Mouse (Mus musculus) kidney, postnatal 0 days (tissue): ENCODE results near the gene Ggact. TPM values are rescaled to one million over a fixed set of nuclear protein-coding genes. Genes with fewer than 3 reads are reported as not detected.
A peak's percentile ranks its signal among the peaks of the same experiment; 100 is the strongest.

Source experiments
- ATAC-seq: fragments of 200-750 bp; cut with Nextera tagmentation; replicated peaks from 2 replicates; pipeline ENCODE4 v1.8.0; 2017; ENCODE audit warnings: low read depth, moderate number of reproducible peaks, moderate TSS enrichment, moderate library complexity; ENCODE audit not compliant: low FRiP score
- DNase-seq: peaks from one replicate; pipeline ENCODE4 v3.0.0-alpha.2; 2016; ENCODE audit warnings: low spot score
- H3K27ac ChIP-seq: fragments of 300-500 bp; sonication (generic); 2 replicates; pipeline ENCODE4 v1.5.1; 2014; ENCODE audit warnings: mild to moderate bottlenecking
- H3K27me3 ChIP-seq: fragments of 300-500 bp; sonication (generic); 2 replicates; pipeline ENCODE4 v1.6.1; 2014; ENCODE audit warnings: low read length, mixed read lengths; ENCODE audit not compliant: insufficient read depth
- H3K36me3 ChIP-seq: fragments of 300-500 bp; sonication (generic); 2 replicates; pipeline ENCODE4 v1.6.1; 2014; ENCODE audit warnings: low read length, mixed read lengths; ENCODE audit not compliant: insufficient read depth
- H3K4me1 ChIP-seq: fragments of 300-500 bp; sonication (generic); replicated peaks from 2 replicates; pipeline ENCODE4 v1.6.1; 2014; ENCODE audit warnings: antibody characterized with exemption, low read length, mixed read lengths; ENCODE audit not compliant: insufficient read depth
- H3K4me2 ChIP-seq: fragments of 300-500 bp; sonication (generic); 2 replicates; pipeline ENCODE4 v1.6.1; 2014; ENCODE audit warnings: mild to moderate bottlenecking, low read length, moderate library complexity, mixed read lengths
- H3K4me3 ChIP-seq: fragments of 300-500 bp; sonication (generic); replicated peaks from 2 replicates; pipeline ENCODE4 v1.5.1; 2014; ENCODE audit warnings: low read depth, low read length
- H3K9ac ChIP-seq: fragments of 300-500 bp; sonication (generic); 2 replicates; pipeline ENCODE4 v1.6.1; 2014; ENCODE audit warnings: low read depth, low read length
- H3K9me3 ChIP-seq: fragments of 300-500 bp; sonication (generic); replicated peaks from 2 replicates; pipeline ENCODE4 v1.6.1; 2016; ENCODE audit warnings: low read length, inconsistent platforms, mixed read lengths
- CTCF ChIP-seq: IDR thresholded peaks from 2 replicates; pipeline ENCODE4 v1.5.1; 2016; ENCODE audit warnings: antibody characterized with exemption, low read depth, mild to moderate bottlenecking, moderate library complexity
- WGBS: fragments of 180-500 bp; shearing (Covaris S2); extraction: QIAGEN DNeasy Blood & Tissue Kit; methylation state at CpG from one replicate; pipeline ENCODE4 v1.1.7; 2014; 5-methylcytosine and 5-hydroxymethylcytosine counted together
- polyA plus RNA-seq: library from polyadenylated mRNA; unstranded; fragments of >200 nt; fragmentation: Nextera tagmentation; extraction: Ambion mirVana; gene quantifications from 2 replicates; pipeline ENCODE4 v1.2.1, GENCODE M21; 2015

The Ggact gene
- polyA plus RNA-seq, 1 experiment from 2014 or later: 41.1 TPM

- no peak overlapping the region for H3K4me2 ChIP-seq
- peak; percentile 44 for DNase-seq
- no peaks in the 10 kb centered on the region for H3K27me3 ChIP-seq
- ATAC-seq: peak; percentile 85
- H3K27ac ChIP-seq: peak overlapping the region; percentile 73; the same call in 1 of the 2 replicates
- no peak overlapping the region for H3K9ac ChIP-seq
- no peak overlapping the region for H3K4me3 ChIP-seq
- H3K9me3 ChIP-seq: no peaks in the 10 kb centered on the region
- TF ChIP-seq CTCF: peak; percentile 59
- no peaks in the 10 kb centered on the region for H3K36me3 ChIP-seq
- 48% methylated on average over 4 of the region's 4 CpGs for WGBS
- 0 out of 2 replicates have a peak, but pooled peaks cover 6% of the 10 kb centered on the region for H3K4me1 ChIP-seq
Measured at GRCm38 (mm10) chr14:122902884-122903283, 10.7 kb downstream of the Ggact start.

GRCm38 (mm10) chr14:122902136-122902535 lies 11.4 kb downstream of the Ggact start:
- 0 out of 2 replicates have a peak, but pooled peaks cover 6% of the 10 kb centered on the region for H3K4me1 ChIP-seq
- DNase-seq (peak; percentile 40), ATAC-seq (peak; percentile 91)
- H3K27me3 ChIP-seq: no peaks in the 10 kb centered on the region
- TF ChIP-seq CTCF: no peak
- no peaks in the 10 kb centered on the region for H3K36me3 ChIP-seq
- H3K27ac ChIP-seq: peak overlapping the region; percentile 73
- H3K4me3 ChIP-seq: no peak overlapping the region
- no peak overlapping the region for H3K4me2 ChIP-seq
- WGBS: 38% methylated on average over 2 of the region's 2 CpGs
- H3K9me3 ChIP-seq: no peaks in the 10 kb centered on the region
- no peak overlapping the region for H3K9ac ChIP-seq

GRCm38 (mm10) chr14:122901715-122902114 lies 11.8 kb downstream of the Ggact start:
- no peaks in the 10 kb centered on the region for H3K36me3 ChIP-seq
- no peak overlapping the region for H3K4me2 ChIP-seq
- no peaks in the 10 kb centered on the region for H3K27me3 ChIP-seq
- DNase-seq (no peak), ATAC-seq (0 out of 2 replicates have a peak, but pooled peaks have one; percentile 12)
- H3K9me3 ChIP-seq: no peaks in the 10 kb centered on the region
- H3K9ac ChIP-seq: no peak overlapping the region
- TF ChIP-seq CTCF: no peak
- H3K4me1 ChIP-seq: 0 out of 2 replicates have a peak, but pooled peaks cover 6% of the 10 kb centered on the region
- peak overlapping the region; percentile 73 for H3K27ac ChIP-seq
- WGBS: 62% methylated on average over 2 of the region's 2 CpGs
- H3K4me3 ChIP-seq: no peak overlapping the region

GRCm38 (mm10) chr14:122901177-122901576 lies 12.4 kb downstream of the Ggact start:
- Histone ChIP-seq H3K4me3 (no peak overlapping the region), H3K36me3 (no peaks in the 10 kb centered on the region), H3K27ac (no peak overlapping the region), H3K27me3 (no peaks in the 10 kb centered on the region), H3K9me3 (no peaks in the 10 kb centered on the region), H3K9ac (no peak overlapping the region), H3K4me1 (0 out of 2 replicates have a peak, but pooled peaks cover 6% of the 10 kb centered on the region), H3K4me2 (no peak overlapping the region)
- 82% methylated on average over 3 of the region's 3 CpGs for WGBS
- no peak for DNase-seq
- TF ChIP-seq CTCF: peak; percentile 47
- no peak for ATAC-seq

- H3K4me3 ChIP-seq: no peak overlapping the region
- no peaks in the 10 kb centered on the region for H3K27me3 ChIP-seq
- no peaks in the 10 kb centered on the region for H3K36me3 ChIP-seq
- no peak for DNase-seq
- H3K4me2 ChIP-seq: no peak overlapping the region
- H3K9ac ChIP-seq: no peak overlapping the region
- H3K9me3 ChIP-seq: no peaks in the 10 kb centered on the region
- H3K4me1 ChIP-seq: 0 out of 2 replicates have a peak, but pooled peaks cover 6% of the 10 kb centered on the region
- ATAC-seq: no peak
- H3K27ac ChIP-seq: no peak overlapping the region
- TF ChIP-seq CTCF: no peak
Measured at GRCm38 (mm10) chr14:122900679-122901078, 12.9 kb downstream of the Ggact start.

- Histone ChIP-seq H3K4me2 (no peak overlapping the region), H3K36me3 (no peaks in the 10 kb centered on the region)
- no peak for ATAC-seq
Measured at GRCm38 (mm10) chr14:122898550-122898949, 15.0 kb downstream of the Ggact start.

GRCm38 (mm10) chr14:122896106-122896505 lies 17.5 kb downstream of the Ggact start:
- H3K9ac ChIP-seq: no peak overlapping the region
- H3K4me3 ChIP-seq: no peak overlapping the region
- 97% methylated on average over 1 of the region's 1 CpGs for WGBS
- H3K36me3 ChIP-seq: no peaks in the 10 kb centered on the region
- ATAC-seq (no peak), DNase-seq (no peak)
- no peaks in the 10 kb centered on the region for H3K4me1 ChIP-seq
- TF ChIP-seq CTCF: no peak
- H3K27me3 ChIP-seq: no peaks in the 10 kb centered on the region
- no peak overlapping the region for H3K27ac ChIP-seq
- H3K9me3 ChIP-seq: no peaks in the 10 kb centered on the region
- no peak overlapping the region for H3K4me2 ChIP-seq

More at GRCm38 (mm10) chr14:122898550-122898949, 15.0 kb downstream of the Ggact start:
- Histone ChIP-seq H3K9me3 (no peaks in the 10 kb centered on the region), H3K27me3 (no peaks in the 10 kb centered on the region), H3K4me3 (no peak overlapping the region), H3K27ac (no peak overlapping the region), H3K9ac (no peak overlapping the region), H3K4me1 (0 out of 2 replicates have a peak, but pooled peaks cover 6% of the 10 kb centered on the region)
- DNase-seq: no peak
- peak; percentile 19; the same call in 1 of the 2 replicates for TF ChIP-seq CTCF
